Mouse (Mus musculus): ENCODE data around the gene Gm28048. TPM values are rescaled to one million over a fixed set of nuclear protein-coding genes. Genes with fewer than 3 reads are reported as not detected.

The Gm28048 gene
- polyA plus RNA-seq, 1 experiment from 2014 or later = 4.4 TPM

DNA sequence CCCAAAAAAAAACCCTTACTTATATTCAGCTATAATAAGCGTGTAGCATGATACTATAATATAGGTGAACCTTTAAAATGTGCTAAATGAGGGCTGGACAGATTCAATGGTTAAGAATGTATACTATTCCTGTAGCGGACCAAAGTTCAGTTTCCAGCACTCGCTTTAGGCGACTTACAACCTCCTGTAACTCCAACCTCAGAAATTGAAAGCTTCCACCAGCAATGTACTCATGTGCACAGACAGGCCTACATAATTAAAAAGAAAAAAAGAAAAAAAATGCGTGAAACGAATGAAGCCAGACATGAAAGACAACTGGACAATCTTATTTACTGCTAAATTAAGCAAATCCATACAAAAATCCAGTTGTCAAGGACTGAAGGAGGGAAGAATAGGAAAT lies 956 bp upstream of the Gm28048 start:
- Histone ChIP-seq H3K27me3 (ENCODE audit: poor library complexity, severe bottlenecking) (no peaks in the 10 kb centered on the region), H3K27ac (no peak overlapping the region), H3K36me3 (replicated peaks) (peaks cover 12% of the 10 kb centered on the region), H3K4me3 (peak overlapping the region; percentile 80), H3K9me3 (no peaks in the 10 kb centered on the region), H3K4me1 (peaks cover 26% of the 10 kb centered on the region)
- 67% methylated on average over 6 of the region's 6 CpGs for WGBS
- DNase-seq (ENCODE audit: extremely low spot score, low spot score) = no peak

DNA sequence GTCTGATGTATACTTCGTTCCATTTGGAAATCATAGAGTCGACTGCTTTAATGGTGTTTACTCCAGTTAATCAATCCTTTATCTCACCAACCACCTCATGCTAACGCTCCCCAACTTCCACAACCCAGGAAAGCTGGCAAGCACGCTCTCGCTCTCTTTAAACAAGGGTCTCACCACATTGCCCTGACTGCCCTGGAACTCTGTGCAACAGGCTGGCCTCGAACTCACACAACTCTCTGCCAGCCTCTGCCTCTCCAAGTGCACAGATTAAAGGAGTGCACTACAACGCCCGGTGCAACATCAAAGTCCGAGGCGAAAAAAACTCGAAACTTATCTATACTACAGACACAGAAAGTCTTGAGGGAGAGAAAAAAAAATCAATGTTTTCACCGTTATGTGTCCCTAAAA lies 343 bp downstream of the Gm28048 start:
- DNase-seq (ENCODE audit: extremely low spot score, low spot score) = no peak
- WGBS = 5% methylated on average over 12 of the region's 12 CpGs
- Histone ChIP-seq H3K4me1 (peaks cover 31% of the 10 kb centered on the region), H3K36me3 (replicated peaks) (peaks cover 25% of the 10 kb centered on the region), H3K4me3 (peak overlapping the region; percentile 80), H3K9me3 (no peaks in the 10 kb centered on the region), H3K27me3 (ENCODE audit: poor library complexity, severe bottlenecking) (no peaks in the 10 kb centered on the region), H3K27ac (peak overlapping the region; percentile 94)

DNA sequence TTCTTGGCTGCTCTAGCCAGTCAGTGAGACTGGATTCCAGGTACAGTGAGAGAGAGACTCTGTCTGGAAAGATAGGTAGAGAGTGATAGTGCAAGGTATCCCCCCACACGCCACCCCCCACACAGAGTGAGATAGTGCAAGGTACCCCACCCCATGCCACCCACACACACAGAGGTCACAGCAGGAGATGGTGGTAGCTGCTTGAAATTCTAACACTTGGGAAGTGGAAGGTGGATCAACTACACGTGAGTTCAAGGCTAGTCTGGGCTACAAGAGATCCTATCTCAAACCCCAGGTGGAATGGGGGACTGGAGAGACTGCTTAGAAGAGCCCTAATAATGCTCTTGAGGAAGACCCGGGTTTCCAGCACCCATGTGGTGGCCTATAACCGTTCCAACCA lies 849 bp downstream of the Gm28048 start:
- peaks cover 30% of the 10 kb centered on the region for H3K36me3 ChIP-seq (replicated peaks)
- 56% methylated on average over 4 of the region's 4 CpGs for WGBS
- peak overlapping the region; percentile 80 for H3K4me3 ChIP-seq
- peaks cover 36% of the 10 kb centered on the region for H3K4me1 ChIP-seq
- no peaks in the 10 kb centered on the region for H3K9me3 ChIP-seq
- DNase-seq (ENCODE audit: extremely low spot score, low spot score) = no peak
- H3K27ac ChIP-seq = peak overlapping the region; percentile 94
- no peaks in the 10 kb centered on the region for H3K27me3 ChIP-seq (ENCODE audit: poor library complexity, severe bottlenecking)

DNA sequence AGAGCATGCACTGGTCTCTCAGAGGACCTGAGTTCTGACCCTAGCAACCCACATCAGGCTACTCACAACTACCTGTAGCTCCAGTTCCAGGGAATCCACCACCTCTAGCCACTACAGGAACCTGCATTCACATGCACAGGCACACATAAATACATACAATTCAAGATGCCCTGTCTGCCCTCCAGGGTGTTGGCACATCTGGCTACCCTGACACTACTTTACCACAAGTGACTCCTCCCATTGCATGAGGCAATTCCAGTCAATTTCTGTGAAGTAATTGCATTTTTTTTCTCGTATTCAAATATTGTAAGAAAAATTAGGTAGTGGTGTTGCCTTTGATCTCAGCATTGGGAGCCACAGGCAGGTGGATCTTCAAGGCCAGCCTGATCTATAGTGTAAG lies 2.7 kb downstream of the Gm28048 start:
- 88% methylated on average over 1 of the region's 1 CpGs for WGBS
- H3K4me3 ChIP-seq = no peak overlapping the region
- DNase-seq (ENCODE audit: extremely low spot score, low spot score) = no peak
- H3K9me3 ChIP-seq = peaks cover 1% of the 10 kb centered on the region; the same call in 1 of the 2 replicates
- H3K27ac ChIP-seq = no peak overlapping the region
- H3K4me1 ChIP-seq = peaks cover 53% of the 10 kb centered on the region
- no peaks in the 10 kb centered on the region for H3K27me3 ChIP-seq (ENCODE audit: poor library complexity, severe bottlenecking)
- H3K36me3 ChIP-seq (replicated peaks) = peaks cover 33% of the 10 kb centered on the region

DNA sequence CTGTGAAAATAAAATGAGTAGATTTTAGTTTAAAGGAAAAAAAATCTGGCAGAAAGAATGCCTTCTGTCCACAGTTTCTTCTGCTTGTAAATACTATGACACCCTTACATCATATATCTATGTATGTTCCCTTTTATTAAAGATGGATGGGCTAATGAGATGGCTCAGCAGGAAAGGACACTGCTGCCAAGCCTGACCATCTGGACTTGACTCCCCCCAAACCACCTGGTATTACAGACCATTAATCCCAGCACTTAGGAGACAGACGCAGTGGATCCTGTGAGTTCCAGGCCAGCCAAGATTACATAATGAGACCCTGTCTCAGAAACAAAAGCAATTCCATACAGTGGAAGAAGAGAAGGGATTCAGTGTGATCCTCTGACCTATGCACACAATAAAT lies 3.2 kb downstream of the Gm28048 start:
- H3K9me3 ChIP-seq = peaks cover 7% of the 10 kb centered on the region
- 84% methylated on average over 1 of the region's 1 CpGs for WGBS
- no peak overlapping the region for H3K4me3 ChIP-seq
- peaks cover 38% of the 10 kb centered on the region for H3K36me3 ChIP-seq (replicated peaks)
- no peaks in the 10 kb centered on the region for H3K27me3 ChIP-seq (ENCODE audit: poor library complexity, severe bottlenecking)
- H3K4me1 ChIP-seq = peaks cover 58% of the 10 kb centered on the region
- no peak overlapping the region for H3K27ac ChIP-seq
- DNase-seq (ENCODE audit: extremely low spot score, low spot score) = no peak

DNA sequence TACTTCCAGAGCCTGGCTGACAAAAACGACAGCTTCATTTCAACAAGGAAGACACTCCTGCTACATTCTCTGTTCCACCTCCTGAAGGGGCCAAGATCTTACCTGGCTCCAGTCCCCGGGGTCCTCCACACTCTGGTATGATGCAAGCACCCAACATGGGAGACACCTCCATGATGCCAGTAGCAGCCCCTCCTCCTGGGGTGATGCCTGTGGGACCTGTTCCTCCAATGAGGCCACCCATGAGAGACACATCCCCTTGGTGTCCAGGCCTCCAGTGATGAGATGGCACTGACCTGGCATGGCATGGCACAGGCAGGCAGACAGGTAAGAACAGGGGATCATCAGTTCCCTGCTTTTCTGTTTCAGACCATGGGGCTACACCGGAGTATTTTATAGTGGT lies 3.7 kb downstream of the Gm28048 start:
- Histone ChIP-seq H3K36me3 (replicated peaks) (peaks cover 43% of the 10 kb centered on the region), H3K27ac (no peak overlapping the region), H3K4me3 (no peak overlapping the region), H3K27me3 (ENCODE audit: poor library complexity, severe bottlenecking) (no peaks in the 10 kb centered on the region), H3K4me1 (peaks cover 58% of the 10 kb centered on the region), H3K9me3 (peaks cover 12% of the 10 kb centered on the region)
- no peak for DNase-seq (ENCODE audit: extremely low spot score, low spot score)
- WGBS = 91% methylated on average over 3 of the region's 3 CpGs

DNA sequence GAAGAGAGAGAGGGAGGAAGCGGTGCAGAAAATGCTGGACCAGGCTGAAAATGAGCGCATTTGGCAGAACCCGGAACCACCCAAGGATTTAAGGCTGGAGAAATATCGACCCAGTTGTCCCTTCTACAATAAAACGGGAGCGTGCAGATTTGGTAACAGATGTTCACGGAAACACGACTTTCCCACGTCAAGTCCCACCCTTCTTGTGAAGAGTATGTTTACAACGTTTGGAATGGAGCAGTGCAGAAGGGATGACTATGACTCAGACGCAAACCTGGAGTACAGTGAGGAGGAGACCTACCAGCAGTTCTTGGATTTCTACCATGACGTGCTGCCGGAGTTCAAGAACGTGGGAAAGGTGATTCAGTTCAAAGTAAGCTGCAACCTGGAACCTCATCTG lies 8.3 kb downstream of the Gm28048 start:
- Histone ChIP-seq H3K27me3 (ENCODE audit: poor library complexity, severe bottlenecking) (no peaks in the 10 kb centered on the region), H3K27ac (peak overlapping the region; percentile 84), H3K4me1 (peaks cover 38% of the 10 kb centered on the region), H3K36me3 (replicated peaks) (peaks cover 65% of the 10 kb centered on the region), H3K4me3 (peak overlapping the region; percentile 52), H3K9me3 (peaks cover 35% of the 10 kb centered on the region)
- WGBS = 44% methylated on average over 14 of the region's 14 CpGs
- DNase-seq (ENCODE audit: extremely low spot score, low spot score) = no peak

DNA sequence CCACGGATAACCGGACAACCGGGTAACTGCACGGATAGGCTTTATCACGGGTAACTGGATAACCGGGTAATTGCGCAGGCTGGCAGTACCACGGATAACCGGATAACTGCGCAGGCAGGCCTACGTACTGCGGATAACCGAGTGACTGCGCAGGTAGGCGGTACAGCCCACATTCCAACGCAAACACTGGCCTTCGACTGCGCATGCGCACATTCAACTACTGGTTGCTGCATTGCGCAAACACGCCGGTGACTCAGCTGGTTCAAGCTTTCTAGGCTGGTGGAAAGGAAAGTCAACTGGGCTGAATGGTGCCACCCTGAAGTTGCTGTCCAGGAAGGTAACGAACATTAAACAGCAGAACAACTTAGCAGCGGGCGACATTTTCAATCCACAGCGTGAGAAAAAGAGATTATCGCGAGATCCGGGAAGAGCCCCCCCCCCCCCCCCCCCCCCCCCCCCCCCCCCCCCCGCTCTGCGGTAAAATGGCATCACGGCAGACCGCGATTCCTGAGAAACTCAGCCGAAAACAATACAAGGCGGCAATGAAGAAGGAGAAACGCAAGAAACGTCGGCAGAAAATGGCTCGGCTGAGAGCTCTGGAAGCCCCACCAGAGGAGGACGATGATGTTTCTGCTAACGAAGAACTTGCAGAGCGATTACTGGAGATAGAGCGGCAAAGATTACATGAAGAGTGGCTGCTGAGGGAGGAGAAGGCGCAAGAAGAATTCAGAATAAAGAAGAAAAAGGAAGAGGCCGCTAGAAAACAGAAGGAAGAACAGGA lies 9.0 kb downstream of the Gm28048 start:
- Histone ChIP-seq H3K27ac (peak overlapping the region; percentile 84), H3K36me3 (replicated peaks) (peaks cover 64% of the 10 kb centered on the region), H3K4me1 (peaks cover 38% of the 10 kb centered on the region), H3K9me3 (peaks cover 39% of the 10 kb centered on the region), H3K27me3 (ENCODE audit: poor library complexity, severe bottlenecking) (no peaks in the 10 kb centered on the region), H3K4me3 (peak overlapping the region; percentile 52)
- DNase-seq (ENCODE audit: extremely low spot score, low spot score) = peak; percentile 73
- 48% methylated on average over 44 of the region's 46 CpGs for WGBS

DNA sequence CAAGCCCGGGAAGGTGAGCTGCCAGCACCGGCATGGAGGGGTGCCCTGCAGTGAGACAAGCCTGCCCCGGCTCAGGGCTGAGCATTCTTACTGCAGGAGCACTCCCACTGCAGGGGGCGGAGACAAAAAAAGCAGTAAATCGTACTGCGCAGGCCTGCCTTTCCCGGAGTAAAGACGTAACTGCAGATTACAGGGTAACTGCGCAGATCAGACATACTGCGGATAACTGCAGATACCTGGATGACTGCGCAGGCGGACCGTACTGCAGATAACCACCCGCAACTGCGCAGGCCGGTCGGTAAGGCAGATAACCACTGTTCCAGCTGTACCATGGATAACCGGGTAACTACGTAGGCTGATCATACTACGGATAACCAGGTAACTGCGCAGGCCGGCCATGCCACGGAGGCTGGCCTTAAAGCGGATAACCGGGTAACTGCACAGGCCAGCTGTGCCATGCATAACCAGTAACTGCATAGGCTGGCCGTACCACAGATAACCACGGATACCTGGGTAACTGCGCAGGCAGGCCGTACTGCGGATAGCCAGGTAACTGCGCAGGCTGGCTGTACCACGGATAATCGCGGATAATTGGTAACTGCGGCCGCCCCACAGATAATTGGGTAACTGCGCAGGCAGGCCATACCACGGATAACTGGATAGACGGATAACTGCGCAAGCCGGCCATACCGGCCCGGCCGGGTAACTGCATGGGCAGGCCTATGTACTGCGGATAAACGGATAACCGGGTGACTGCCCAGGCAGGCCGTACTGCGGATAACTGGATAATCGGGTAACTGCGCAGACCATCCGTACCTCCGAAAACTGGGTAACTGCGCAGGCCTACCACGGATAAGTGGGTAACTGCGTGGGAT lies 9.8 kb downstream of the Gm28048 start, which contains the start of gene Zrsr1:
TSS of gene Zrsr1 (plus strand) at position 171 of the 875 bp plus-strand sequence.
- Histone ChIP-seq H3K27me3 (ENCODE audit: poor library complexity, severe bottlenecking) (no peaks in the 10 kb centered on the region), H3K36me3 (replicated peaks) (peaks cover 64% of the 10 kb centered on the region), H3K27ac (peak within 1 kb of the TSS; percentile 84), H3K9me3 (peaks cover 47% of the 10 kb centered on the region), H3K4me1 (peaks cover 38% of the 10 kb centered on the region), H3K4me3 (peak within 1 kb of the TSS; percentile 52)
- 59% methylated on average over 56 of the region's 56 CpGs for WGBS
- peak; percentile 53 for DNase-seq (ENCODE audit: extremely low spot score, low spot score)

DNA sequence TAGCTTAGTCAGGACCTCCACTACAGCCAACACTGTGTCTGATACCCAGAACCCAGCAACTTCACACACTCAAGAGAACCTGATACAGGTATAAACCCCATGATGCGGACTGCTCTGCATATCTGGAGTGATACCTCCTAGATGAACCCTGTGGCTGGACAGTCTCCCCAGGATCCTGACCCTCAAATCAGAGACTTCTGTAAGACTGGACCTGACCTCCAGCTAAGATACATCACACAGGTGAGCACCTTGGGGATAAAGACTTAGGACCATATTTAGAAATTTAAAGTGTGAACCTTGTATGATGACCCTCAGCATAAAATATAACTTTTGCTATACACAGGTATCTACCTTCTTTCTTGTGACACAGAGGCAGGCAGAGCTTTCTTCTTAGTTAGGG lies 11.3 kb downstream of the Gm28048 start:
- Histone ChIP-seq H3K27me3 (ENCODE audit: poor library complexity, severe bottlenecking) (no peaks in the 10 kb centered on the region), H3K27ac (no peak overlapping the region), H3K4me1 (peaks cover 24% of the 10 kb centered on the region), H3K36me3 (replicated peaks) (peaks cover 63% of the 10 kb centered on the region), H3K4me3 (no peak overlapping the region), H3K9me3 (peaks cover 56% of the 10 kb centered on the region)
- DNase-seq (ENCODE audit: extremely low spot score, low spot score) = no peak
- 93% methylated on average over 1 of the region's 1 CpGs for WGBS

DNA sequence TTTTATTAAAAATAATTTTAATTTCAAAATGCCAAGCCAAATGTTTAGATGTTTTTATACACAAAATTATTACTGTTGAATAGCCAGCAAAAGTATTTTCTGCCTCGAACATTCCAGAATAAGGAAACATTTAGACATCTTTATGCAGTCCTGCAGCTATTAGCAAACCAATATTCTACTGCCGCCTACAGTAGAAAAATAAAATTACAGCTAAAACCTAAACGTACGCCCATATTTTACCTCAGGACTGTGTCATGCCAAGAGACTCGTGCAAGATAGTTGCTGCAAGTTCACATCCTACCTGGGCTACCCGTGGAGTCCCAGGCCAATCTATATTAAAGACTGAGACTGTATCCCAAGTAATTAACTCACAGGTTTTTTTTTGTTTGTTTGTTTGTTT lies 12.4 kb downstream of the Gm28048 start:
- DNase-seq (ENCODE audit: extremely low spot score, low spot score) = no peak
- H3K36me3 ChIP-seq (replicated peaks) = peaks cover 63% of the 10 kb centered on the region
- WGBS = 78% methylated on average over 6 of the region's 6 CpGs
- peaks cover 56% of the 10 kb centered on the region for H3K9me3 ChIP-seq
- H3K4me1 ChIP-seq = peaks cover 14% of the 10 kb centered on the region
- no peaks in the 10 kb centered on the region for H3K27me3 ChIP-seq (ENCODE audit: poor library complexity, severe bottlenecking)
- H3K4me3 ChIP-seq = no peak overlapping the region
- H3K27ac ChIP-seq = no peak overlapping the region

DNA sequence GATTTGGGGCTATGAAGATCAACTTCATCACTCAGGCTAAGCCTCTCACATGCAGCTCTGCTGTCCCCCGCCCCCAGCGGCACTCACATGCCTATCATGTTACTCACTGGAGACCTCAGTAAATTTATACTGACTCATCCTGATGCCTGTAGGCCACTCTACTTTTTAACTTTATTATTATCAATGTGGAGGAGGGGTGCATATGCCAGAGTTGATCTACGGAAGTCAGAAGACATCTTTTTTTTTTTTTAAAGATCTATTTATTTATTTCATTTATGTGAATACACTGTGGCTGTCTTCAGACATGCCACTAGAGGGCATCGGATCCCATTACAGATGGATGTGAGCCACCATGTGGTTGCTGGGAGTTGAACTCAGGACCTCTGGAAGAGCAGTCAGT lies 16.4 kb downstream of the Gm28048 start:
- Histone ChIP-seq H3K27ac (no peak overlapping the region), H3K4me3 (no peak overlapping the region), H3K9me3 (peaks cover 21% of the 10 kb centered on the region; the same call in 1 of the 2 replicates), H3K4me1 (0 out of 2 replicates have a peak, but pooled peaks cover 4% of the 10 kb centered on the region), H3K36me3 (replicated peaks) (peaks cover 30% of the 10 kb centered on the region), H3K27me3 (ENCODE audit: poor library complexity, severe bottlenecking) (no peaks in the 10 kb centered on the region)
- DNase-seq (ENCODE audit: extremely low spot score, low spot score) = no peak
- 86% methylated on average over 4 of the region's 4 CpGs for WGBS

DNA sequence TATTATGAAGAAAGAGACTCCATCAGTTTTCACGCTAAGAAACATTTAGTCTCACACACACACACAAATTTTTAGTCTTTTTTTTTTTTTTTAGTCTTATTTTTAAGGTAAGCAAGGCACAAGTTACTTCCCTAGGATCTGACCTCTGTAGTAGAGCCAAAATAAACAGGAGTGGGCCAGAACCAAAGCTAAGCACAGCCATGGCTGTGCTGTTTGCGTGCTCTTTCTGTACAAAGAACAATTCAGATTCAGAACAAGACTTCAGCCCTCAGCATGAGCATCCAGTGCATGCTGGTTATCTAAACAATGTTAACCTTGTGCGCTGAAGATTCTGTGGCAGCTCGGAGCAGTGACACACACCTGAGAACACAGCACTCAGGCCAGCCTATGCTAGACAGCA lies 17.5 kb downstream of the Gm28048 start:
- WGBS = 87% methylated on average over 4 of the region's 4 CpGs
- peaks cover 21% of the 10 kb centered on the region; the same call in 1 of the 2 replicates for H3K9me3 ChIP-seq
- DNase-seq (ENCODE audit: extremely low spot score, low spot score) = no peak

More for the DNA sequence above, 17.5 kb downstream of the Gm28048 start:
- no peak overlapping the region for H3K27ac ChIP-seq
- H3K4me3 ChIP-seq = no peak overlapping the region
- peaks cover 26% of the 10 kb centered on the region for H3K36me3 ChIP-seq (replicated peaks)
- no peaks in the 10 kb centered on the region for H3K27me3 ChIP-seq (ENCODE audit: poor library complexity, severe bottlenecking)
- H3K4me1 ChIP-seq = 0 out of 2 replicates have a peak, but pooled peaks cover 4% of the 10 kb centered on the region
